Mouse (Mus musculus): Measurements from ENCODE around the gene Fam171b.
A peak's percentile ranks its signal among the peaks of the same experiment; 100 is the strongest.

Fam171b gene

DNA sequence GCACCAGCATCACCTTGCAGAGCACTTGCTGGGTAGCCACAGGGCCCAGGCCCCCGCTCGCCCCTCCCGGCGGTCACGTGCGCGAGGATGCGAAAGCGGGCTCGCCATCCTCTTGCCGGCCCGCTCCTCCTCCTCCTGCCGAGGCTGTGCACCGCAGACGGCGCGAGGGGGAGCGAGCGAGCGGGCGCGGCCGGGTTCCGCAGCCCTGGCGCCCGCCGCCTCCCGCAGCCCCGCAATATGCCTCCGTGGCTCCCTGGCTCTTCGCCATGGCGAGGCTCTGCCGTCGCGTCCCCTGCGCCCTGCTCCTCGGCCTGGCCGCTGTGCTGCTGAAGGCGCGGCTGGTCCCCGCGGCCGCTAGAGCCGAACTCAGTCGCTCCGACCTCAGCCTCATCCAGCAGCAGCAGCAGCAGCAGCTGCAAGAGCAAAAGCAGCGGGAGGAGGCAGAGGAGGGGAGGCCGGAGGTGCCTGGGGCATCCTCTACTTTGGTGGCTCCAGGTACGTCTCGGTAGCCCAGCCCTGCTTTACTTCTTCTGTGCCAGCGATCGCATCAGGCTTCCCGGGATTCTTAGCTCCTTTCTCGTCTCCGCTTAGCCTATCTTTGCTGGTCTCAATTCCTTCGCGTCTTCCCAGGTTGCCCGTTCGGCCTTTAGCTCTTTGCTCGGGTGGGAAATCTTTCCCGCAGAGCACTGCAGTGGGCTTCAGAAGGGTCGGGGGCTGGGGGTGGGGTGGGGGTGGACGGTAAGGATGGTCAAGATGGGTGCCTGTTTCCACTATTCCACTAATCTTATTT is at the start of gene Fam171b:
TSS of gene Fam171b (plus strand) at position 154 of the 790 bp plus-strand sequence.
- DNase-seq (ENCODE audit: extremely low read depth, low read depth), result no peak

DNA sequence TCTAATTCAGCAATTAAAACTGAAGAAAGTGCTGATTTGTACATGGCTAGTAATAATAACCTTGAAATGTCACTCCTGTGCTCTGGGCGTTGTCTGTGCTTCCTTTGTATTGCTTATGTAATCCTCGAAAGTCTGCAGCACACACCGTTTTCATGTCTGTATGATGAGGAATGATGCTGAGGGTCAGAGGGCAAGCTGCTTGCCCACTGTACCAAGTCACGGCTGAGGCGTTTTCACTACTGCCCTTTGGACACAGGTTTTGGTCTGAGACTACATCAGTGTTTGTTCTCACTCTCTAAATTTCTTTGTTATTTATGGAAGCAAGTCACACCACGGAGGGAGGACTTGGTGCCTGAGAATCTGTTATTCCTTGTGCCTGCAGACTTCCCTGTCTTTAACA is 46.4 kb upstream of the Fam171b start:
- no peak for DNase-seq (ENCODE audit: extremely low read depth, low read depth)

DNA sequence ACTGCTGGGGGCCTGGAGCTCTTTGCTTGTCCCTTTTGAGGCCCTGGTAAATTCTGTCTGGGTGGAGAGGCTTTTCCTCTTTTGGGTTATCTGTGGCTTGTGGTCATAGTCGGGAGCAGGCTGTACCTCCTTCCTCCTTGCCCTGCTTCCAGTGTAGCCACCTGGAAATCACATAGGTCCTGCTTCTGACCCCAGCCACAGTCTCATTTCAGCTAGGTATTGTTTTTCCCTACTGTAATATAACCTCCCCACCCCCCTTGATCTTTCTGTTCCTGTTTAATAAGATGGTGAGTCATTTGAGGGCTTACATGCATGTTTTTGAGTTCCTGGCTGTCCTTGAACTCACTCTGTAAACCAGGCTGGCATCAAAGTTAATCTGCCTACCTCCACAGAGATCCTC is 45.6 kb upstream of the Fam171b start:
- no peak for DNase-seq (ENCODE audit: extremely low read depth, low read depth)

- DNase-seq (ENCODE audit: extremely low read depth, low read depth), result no peak
Measured at GRCm38 (mm10) chr2:83768311-83769047, 44.0 kb upstream of the Fam171b start.

GRCm38 (mm10) chr2:83771155-83771812 is 41.2 kb upstream of the Fam171b start:
- DNase-seq (ENCODE audit: extremely low read depth, low read depth), result peak; percentile 10

- no peak for DNase-seq (ENCODE audit: extremely low read depth, low read depth)
Measured at GRCm38 (mm10) chr2:83791330-83792073, 20.9 kb upstream of the Fam171b start.

- no peak for DNase-seq (ENCODE audit: extremely low read depth, low read depth)
Measured at GRCm38 (mm10) chr2:83792102-83792501, 20.3 kb upstream of the Fam171b start.

DNA sequence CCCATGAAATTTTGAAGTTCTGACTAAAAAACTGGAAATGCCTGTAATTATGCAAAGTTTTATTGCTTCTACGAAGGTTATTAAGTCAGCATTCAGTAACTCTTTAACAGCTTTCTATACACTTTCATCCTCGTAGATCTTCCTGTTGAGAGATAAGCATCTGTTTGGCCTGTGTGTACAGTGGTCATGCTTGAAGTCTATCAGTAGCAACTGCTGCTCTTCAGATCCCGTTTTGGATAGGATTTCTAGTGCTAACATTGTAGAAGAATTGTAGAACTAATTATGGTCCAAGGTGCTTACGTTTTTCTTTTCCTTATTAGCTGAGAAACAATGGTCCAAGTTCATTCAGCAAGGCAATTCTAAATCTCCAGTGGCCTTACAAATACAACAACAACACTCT is 16.7 kb upstream of the Fam171b start:
- DNase-seq (ENCODE audit: extremely low read depth, low read depth), result no peak

GRCm38 (mm10) chr2:83797902-83798497 is 14.4 kb upstream of the Fam171b start:
- no peak for DNase-seq (ENCODE audit: extremely low read depth, low read depth)

DNA sequence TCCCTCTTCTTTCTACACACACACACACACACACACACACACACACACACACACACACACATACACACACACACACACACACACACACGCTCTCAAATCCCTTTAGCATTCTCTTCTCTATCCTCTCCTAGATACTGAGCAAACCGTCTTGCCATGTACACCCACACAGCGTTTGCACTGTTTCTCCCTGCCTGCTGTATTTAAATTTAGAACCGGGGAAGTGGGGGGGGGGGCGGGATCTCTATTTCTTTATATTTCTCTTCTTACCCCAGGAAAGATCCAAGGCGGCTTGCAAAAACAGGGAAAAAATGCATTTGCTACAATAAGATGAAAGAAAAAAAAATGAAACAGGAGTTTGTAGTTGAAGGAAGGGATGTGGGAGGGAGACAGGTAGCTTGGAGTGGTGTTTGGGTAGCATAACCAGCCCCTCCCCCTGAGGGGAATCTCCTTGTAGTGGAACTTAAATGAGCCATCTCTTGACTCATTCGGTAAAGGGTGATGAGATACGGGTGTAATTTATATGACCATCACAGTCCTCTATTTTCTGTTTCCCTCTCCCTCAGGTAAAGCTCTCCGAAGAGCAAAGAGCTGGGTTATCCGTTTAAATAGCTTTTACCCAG is 947 bp downstream of the Fam171b start:
- no peak for DNase-seq (ENCODE audit: extremely low read depth, low read depth)

DNA sequence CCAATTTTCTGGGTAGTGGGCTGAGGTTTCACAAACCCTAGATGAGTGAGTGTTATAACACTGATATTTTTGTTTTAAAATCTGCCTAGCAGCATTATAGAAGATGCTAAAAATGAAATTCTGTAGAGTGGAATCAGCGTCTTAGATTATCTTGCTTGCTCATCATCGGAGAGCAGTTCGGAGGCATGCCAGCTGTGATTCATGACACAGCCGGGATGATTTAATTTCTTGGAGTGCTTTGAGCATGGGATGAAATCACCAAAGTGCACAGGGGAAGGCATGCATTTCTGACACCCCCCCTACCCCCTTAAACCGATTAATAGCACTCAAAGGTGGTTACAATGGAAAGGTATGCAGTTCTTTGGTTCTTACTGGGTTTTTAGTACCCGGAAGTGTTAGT is 1.6 kb downstream of the Fam171b start:
- DNase-seq (ENCODE audit: extremely low read depth, low read depth), result no peak

- no peak for DNase-seq (ENCODE audit: extremely low read depth, low read depth)
Measured at GRCm38 (mm10) chr2:83816147-83816546, 3.7 kb downstream of the Fam171b start.

GRCm38 (mm10) chr2:83825161-83825560 is 12.7 kb downstream of the Fam171b start:
- no peak for DNase-seq (ENCODE audit: extremely low read depth, low read depth)

- no peak for DNase-seq (ENCODE audit: extremely low read depth, low read depth)
Measured at GRCm38 (mm10) chr2:83828895-83829539, 16.6 kb downstream of the Fam171b start.

- no peak for DNase-seq (ENCODE audit: extremely low read depth, low read depth)
Measured at GRCm38 (mm10) chr2:83832903-83833302, 20.5 kb downstream of the Fam171b start.

DNA sequence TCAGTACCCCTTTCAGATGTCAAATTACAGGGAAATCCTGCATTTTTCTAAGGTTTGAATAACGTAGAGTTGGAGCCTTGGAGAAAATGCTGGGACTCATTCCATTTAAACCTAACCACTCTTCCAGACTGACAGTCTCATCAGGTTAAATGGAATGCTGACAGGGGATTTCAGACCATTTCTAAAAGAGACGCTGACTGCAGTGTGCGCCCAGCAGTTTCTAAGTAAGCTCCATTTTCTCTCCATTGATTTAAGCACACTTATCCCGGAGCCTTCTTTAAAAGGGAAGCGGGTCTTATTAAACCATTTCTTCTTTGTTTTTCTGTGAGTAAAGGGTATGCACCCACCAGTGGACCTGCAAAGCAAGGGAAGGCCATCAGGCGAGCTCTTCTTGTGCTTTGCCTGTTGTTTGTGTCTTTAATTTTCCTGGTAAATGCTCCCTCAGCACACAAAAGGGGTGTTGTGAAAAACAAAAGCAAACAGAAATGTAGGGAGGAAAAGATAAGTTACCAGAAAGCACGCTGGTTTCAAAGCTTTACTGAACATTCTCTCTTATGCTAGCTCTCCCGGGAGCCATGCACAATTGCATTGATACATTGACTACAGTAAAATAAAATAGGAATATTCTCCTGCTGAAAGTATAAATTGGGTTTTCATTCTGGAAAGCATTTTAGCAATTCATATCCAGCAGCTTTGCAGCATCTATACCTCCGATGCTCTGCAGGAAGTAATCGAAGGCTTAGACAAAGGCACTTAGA is 23.1 kb downstream of the Fam171b start:
- DNase-seq (ENCODE audit: extremely low read depth, low read depth), result no peak

DNA sequence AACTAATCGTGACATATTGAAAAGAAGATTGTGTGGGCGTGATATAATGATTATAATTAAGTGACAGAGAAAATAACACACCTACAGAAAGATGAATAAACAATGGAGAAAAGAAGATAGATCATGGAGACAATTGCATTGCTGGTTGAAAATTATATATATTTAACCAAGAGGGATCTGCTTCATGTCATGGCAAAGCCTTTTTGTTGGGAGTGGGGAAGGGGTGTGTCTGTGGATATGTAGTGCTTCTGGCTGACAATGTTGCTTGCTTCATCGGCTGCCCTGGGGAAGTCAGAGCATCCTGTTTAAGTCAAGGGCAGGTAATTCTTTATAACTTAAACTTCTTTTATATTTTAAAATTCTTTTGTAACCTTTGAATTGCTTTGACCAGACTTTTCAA is 36.1 kb downstream of the Fam171b start:
- DNase-seq (ENCODE audit: extremely low read depth, low read depth), result no peak

DNA sequence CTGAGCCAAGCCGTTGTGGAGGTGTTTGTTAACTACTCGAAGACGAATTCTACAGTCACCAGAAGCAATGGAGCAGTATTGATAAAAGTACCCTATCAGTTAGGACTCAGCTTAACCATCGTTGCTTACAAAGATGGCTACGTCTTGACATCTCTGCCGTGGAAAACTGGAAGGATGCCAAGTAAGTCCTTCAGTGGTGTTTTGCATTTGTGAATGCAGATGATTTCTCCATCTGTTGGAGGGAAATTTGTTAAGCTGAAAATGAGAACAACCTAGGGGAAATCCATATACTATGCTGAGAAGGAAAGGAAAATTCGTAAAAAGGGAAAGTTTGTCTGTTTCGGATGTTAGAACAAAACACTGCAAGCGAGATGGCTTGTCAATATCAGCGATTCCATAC is 41.0 kb downstream of the Fam171b start:
- no peak for DNase-seq (ENCODE audit: extremely low read depth, low read depth)

GRCm38 (mm10) chr2:83856236-83856635 is 43.8 kb downstream of the Fam171b start:
- DNase-seq (ENCODE audit: extremely low read depth, low read depth), result no peak

Data from MEL-GATA-1-ER (cell line).